Comparison of ENCODE assay signal across 15 mouse cellular contexts in genomic region chr12:32168751-32169150, GRCm38 (mm10). TPM values are rescaled to one million over a fixed set of nuclear protein-coding genes. Genes with fewer than 3 reads are reported as not detected.
DNase-seq lines count a peak whose midpoint lies in the region; ATAC-seq lines count a peak whose summit lies in the region.
"Had no signal": no experiment of that assay in that cellular context is flagged by ENCODE, and none has a peak within 500 bp of the region (broad histone marks: within the 10 kb centered on the region; RNA-seq: fewer than 3 reads in every experiment).

No protein-coding gene starts in this region.

- H3K36me3 ChIP-seq in splenic B cell, adult 2 months (ENCODE audit: control insufficient read depth, insufficient read depth, low read length, poor library complexity, severe bottlenecking): peaks cover 6% of the 10 kb centered on the region
- H3K36me3 ChIP-seq in neural tube, embryonic 15.5 days: no peaks in the 10 kb centered on the region
- H3K36me3 ChIP-seq: embryonic facial prominence, embryonic 12.5 days; heart, embryonic 15.5 days; liver, embryonic 15.5 days; midbrain, embryonic 12.5 days; neural tube, embryonic 13.5 days had no signal

- no peak overlapping the region for H3K27ac ChIP-seq in neural tube, embryonic 15.5 days (replicated peaks)
- H3K27ac ChIP-seq: embryonic facial prominence, embryonic 12.5 days; heart, embryonic 15.5 days; liver, embryonic 15.5 days; midbrain, embryonic 12.5 days; neural tube, embryonic 13.5 days had no signal

- H3K9me3 ChIP-seq in neural tube, embryonic 15.5 days (replicated peaks): no peaks in the 10 kb centered on the region
- H3K9me3 ChIP-seq: embryonic facial prominence, embryonic 12.5 days; heart, embryonic 15.5 days; liver, embryonic 15.5 days; midbrain, embryonic 12.5 days; neural tube, embryonic 13.5 days had no signal

- H3K27me3 ChIP-seq in splenic B cell, adult 2 months (ENCODE audit: control insufficient read depth, insufficient read depth, low read length, poor library complexity, severe bottlenecking): no peaks in the 10 kb centered on the region
- no peaks in the 10 kb centered on the region for H3K27me3 ChIP-seq in neural tube, embryonic 15.5 days (replicated peaks)
- H3K27me3 ChIP-seq: embryonic facial prominence, embryonic 12.5 days; heart, embryonic 15.5 days; midbrain, embryonic 12.5 days; neural tube, embryonic 13.5 days had no signal

- H3K9ac ChIP-seq in neural tube, embryonic 15.5 days (replicated peaks): no peak overlapping the region
- H3K9ac ChIP-seq: embryonic facial prominence, embryonic 12.5 days; heart, embryonic 15.5 days; liver, embryonic 15.5 days; midbrain, embryonic 12.5 days; neural tube, embryonic 13.5 days had no signal

- no peaks in the 10 kb centered on the region for H3K4me1 ChIP-seq in neural tube, embryonic 15.5 days
- H3K4me1 ChIP-seq: embryonic facial prominence, embryonic 12.5 days; heart, embryonic 15.5 days; liver, embryonic 15.5 days; neural tube, embryonic 13.5 days had no signal

- no peak overlapping the region for H3K4me2 ChIP-seq in neural tube, embryonic 15.5 days
- H3K4me2 ChIP-seq: embryonic facial prominence, embryonic 12.5 days; heart, embryonic 15.5 days; liver, embryonic 15.5 days; midbrain, embryonic 12.5 days; neural tube, embryonic 13.5 days had no signal

- DNase-seq in CD4-positive, CD25-positive, alpha-beta regulatory T cell, adult 2 months (ENCODE audit: low read depth, low spot score): peak; percentile 71
- peak; percentile 46 for DNase-seq in ES-CJ7 (ENCODE audit: low read depth, low spot score)
- peak; percentile 59 for DNase-seq in splenic B cell, adult 2 months (ENCODE audit: low read depth, low spot score)
- DNase-seq in right cerebral cortex, postnatal 36 days (ENCODE audit: low spot score in 2 of 2): no peak
- no peak for DNase-seq in embryo, embryonic 9.5 days (ENCODE audit: extremely low spot score)
- DNase-seq in cerebellum, postnatal 14 days: no peak
- DNase-seq: adrenal gland, postnatal 25 days; kidney, adult 11 months had no signal

- peak; percentile 83 for ATAC-seq in inflammation-experienced regulatory T-cells, adult 6 months
- ATAC-seq in neural tube, embryonic 15.5 days (ENCODE audit: low FRiP score): no peak

- WGBS in neural tube, embryonic 15.5 days: 33% methylated on average over 3 of the region's 3 CpGs

- no peak overlapping the region for H3K4me3 ChIP-seq in neural tube, embryonic 15.5 days (replicated peaks)
- H3K4me3 ChIP-seq: embryonic facial prominence, embryonic 12.5 days; heart, embryonic 15.5 days; liver, embryonic 15.5 days; midbrain, embryonic 12.5 days; neural tube, embryonic 13.5 days had no signal

RNA-seq across cellular contexts. Expression of gene Pik3cg, which starts 39.7 kb away (rescaled TPM):
- polyA plus RNA-seq in inflammation-experienced regulatory T-cells, adult 6 months (2017; shearing (Covaris generic)): 10 to 100 TPM; 22.5 to 29.8 (median 27.2) TPM
- 0.72 and 2.6 TPM in 2 replicates for polyA plus RNA-seq in neural tube, embryonic 15.5 days (2015; fragmentation: Nextera tagmentation; extraction: Ambion mirVana)

Comparison
In these comparisons a context has a peak if more than half of its experiments do, and no peak if none do; other contexts are left out.
1. DNase-seq: peak in CD4-positive, CD25-positive, alpha-beta regulatory T cell, adult 2 months (single experiment), ES-CJ7 (single experiment) and splenic B cell, adult 2 months (single experiment); none in right cerebral cortex, postnatal 36 days (0 of 2), embryo, embryonic 9.5 days (single experiment) and cerebellum, postnatal 14 days (0 of 2).